Mouse (Mus musculus): Measurements from ENCODE around the gene Ccdc163.

DNA sequence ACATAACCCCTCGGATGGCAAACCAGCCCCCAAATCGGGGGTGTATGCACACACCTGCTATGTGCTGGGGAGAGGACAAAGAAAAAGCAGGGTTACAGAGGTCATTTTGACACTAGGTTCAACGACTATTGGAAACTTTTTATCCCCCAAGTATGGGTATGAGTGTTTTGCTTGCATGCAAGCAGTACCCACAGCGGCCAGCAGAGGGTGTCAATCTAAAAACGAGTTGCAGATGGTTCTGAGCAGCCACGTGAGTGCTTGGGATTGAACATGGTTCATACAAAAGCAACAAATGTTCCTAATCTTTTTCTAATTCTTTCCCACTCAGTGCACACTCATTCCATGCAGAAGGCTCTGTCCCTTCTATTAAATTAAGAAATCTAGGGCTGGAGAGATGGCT lies 4.5 kb upstream of the Ccdc163 start:
- peak; percentile 89 for TF ChIP-seq CTCF (IDR thresholded peaks at IDR 0.05; ENCODE audit: low read depth)
- TF ChIP-seq EP300 (IDR thresholded peaks at IDR 0.05; ENCODE audit: low read depth), result no peak
